Mouse (Mus musculus): ENCODE measurements around the gene Fam32a. TPM values are rescaled to one million over a fixed set of nuclear protein-coding genes. Genes with fewer than 3 reads are reported as not detected.

Gene Fam32a
- total RNA-seq, 2 experiments from 2014 or later, result 21.2 to 25.0 TPM

DNA sequence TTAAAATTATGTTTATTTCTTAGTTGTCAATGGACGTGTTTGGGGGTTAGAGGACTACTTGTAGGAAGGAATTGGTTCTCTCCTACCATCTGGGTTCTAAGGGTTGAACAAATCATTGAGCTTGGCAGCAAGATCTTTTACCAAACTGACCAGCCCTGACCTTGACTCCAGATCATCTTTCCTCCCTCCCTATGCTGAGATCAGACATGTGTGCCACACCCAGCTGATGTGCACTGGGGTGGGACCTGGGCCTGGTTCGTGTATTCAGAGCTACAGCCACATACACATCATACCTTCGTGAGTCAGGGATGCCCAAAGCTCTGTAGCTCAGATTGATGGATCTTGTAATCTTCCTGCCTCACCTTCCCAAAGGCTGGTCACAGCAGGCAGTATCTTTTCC lies 52.2 kb downstream of the Fam32a start:
- no peak for DNase-seq
- intact Hi-C loops (cut with DNase I), result no loop called here

DNA sequence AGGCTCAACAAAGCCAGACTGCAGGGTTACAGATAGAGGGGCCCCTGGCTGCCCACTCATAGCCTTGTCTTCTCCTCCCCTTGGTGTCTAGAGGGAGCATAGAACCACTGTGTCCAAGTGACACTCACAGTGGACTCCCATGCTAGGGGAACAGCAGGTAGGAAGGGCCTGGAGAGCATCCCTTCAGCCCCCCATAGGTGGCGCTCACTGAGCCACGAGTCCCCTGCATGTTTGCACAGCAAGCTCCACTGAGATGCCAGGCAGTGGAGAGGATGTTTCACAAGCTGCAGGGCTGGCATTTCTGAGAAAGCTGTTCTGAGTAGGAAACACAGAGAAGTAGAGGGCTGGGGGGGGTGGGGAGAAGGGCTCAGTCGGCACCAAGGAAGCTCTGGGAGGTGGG lies 52.8 kb downstream of the Fam32a start:
- intact Hi-C loops (cut with DNase I), result no loop called here
- peak; percentile 74 to 76 for DNase-seq

DNA sequence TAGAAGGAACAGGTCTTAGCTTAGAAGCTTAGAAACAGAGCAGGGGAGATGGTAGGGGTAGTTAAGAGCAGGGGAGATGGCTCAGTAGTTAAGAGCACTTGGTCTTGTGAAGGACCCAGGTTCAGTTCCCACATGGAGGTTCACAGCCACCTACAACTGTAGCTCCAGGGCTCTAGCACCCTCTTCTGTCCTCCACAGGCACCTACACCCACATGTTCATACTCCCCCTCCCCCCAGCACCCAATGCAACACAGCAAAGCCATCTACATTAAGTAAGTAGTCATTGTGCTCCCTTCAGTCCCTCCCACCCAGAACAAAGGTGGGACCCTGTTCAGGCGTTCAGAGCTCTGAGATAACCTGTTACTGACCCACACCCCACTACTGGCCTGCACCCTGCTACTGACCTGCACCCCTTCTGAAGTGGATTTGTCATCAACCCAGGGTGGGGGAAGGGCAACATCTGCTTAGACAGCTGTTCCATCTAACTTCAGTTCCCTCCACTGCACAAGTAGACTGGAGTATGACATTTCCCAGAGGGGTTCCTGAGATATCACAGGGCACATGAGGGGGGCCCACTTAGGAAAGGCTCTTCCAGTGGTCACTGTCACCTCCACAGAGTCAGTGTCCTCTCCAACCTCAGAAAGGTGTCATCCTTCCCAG lies 53.7 kb downstream of the Fam32a start:
- DNase-seq, result no peak

DNA sequence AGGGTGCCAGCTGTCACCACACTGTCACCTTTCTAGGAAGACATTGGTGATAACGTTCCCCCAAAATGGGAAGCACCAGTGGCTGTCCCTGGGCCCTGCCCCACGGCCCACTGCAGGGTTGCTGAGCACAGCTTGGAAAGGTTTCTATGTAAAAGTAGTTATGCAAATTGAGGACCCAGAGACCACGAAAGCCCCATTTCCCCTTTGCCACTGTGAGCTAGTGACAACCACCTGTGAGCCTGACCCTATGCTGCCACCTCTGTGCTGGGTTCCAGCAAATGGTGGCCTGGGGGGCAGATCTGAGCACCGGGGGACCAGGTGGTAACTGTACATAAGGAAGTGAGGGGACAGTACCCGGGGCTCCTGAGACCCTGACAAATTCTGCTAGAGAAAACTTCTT lies 54.3 kb downstream of the Fam32a start:
- DNase-seq, result no peak
- intact Hi-C loops (cut with DNase I), result no loop called here

More for the DNA sequence above, 53.7 kb downstream of the Fam32a start:
- intact Hi-C loops (cut with DNase I), result no loop called here

Other genes with a start within 250 kb of the Fam32a start
- gene Cyp4f18, start 210.1 kb upstream of the Fam32a start, total RNA-seq (2021), result 1 to 10 TPM in 1 of 2 experiments, under 1 TPM in 1; 0.67 to 1.6 TPM
- gene Olfr372, start 178.5 kb upstream of the Fam32a start, total RNA-seq (2021), result not detected
- gene Olfr373, start 136.6 kb upstream of the Fam32a start, total RNA-seq (2021), result not detected
- gene Olfr374, start 112.7 kb upstream of the Fam32a start, total RNA-seq (2021), result not detected
- gene Tpm4, start 84.8 kb upstream of the Fam32a start, total RNA-seq (2021), result 10 to 100 TPM; 86.3 to 97.2 TPM
- 10 to 100 TPM; 18.6 to 26.0 TPM for gene Rab8a, start 58.5 kb upstream of the Fam32a start, total RNA-seq (2021)
- gene Hsh2d, start 30.1 kb upstream of the Fam32a start, total RNA-seq (2021), result not detected
- gene Cib3, start 6.9 kb upstream of the Fam32a start, total RNA-seq (2021), result under 1 TPM in 1 of 2 experiments, not detected in 1; 0.57 TPM
- not detected for gene Gm11034, start 6.1 kb upstream of the Fam32a start, total RNA-seq (2021)
- gene Ap1m1, start 20.3 kb downstream of the Fam32a start, total RNA-seq (2021), result 10 to 100 TPM; 49.4 to 49.6 TPM
- 10 to 100 TPM in 1 of 2 experiments, 1 to 10 TPM in 1; 6.9 to 10.2 TPM for gene Gm10282, start 85.5 kb downstream of the Fam32a start, total RNA-seq (2021)
- gene Klf2, start 99.3 kb downstream of the Fam32a start, total RNA-seq (2021), result 10 to 100 TPM; 42.2 to 97.6 TPM
- 10 to 100 TPM; 41.5 to 43.0 TPM for gene Eps15l1, start 201.7 kb downstream of the Fam32a start, total RNA-seq (2021)
- gene Calr3, start 224.1 kb downstream of the Fam32a start, total RNA-seq (2021), result 10 to 100 TPM; 17.1 to 22.0 TPM
- gene 1700030K09Rik, start 224.2 kb downstream of the Fam32a start, total RNA-seq (2021), result 1 to 10 TPM; 4.6 to 5.8 TPM